Mouse (Mus musculus) liver, embryonic 15.5 days (tissue): ENCODE results near the gene 4921517D22Rik. TPM values are rescaled to one million over a fixed set of nuclear protein-coding genes. Genes with fewer than 3 reads are reported as not detected.
A peak's percentile ranks its signal among the peaks of the same experiment; 100 is the strongest.

Source experiments
- ATAC-seq: fragments of 200-750 bp; cut with Nextera tagmentation; 2 replicates; pipeline ENCODE4 v1.8.0; 2017; ENCODE audit warnings: moderate number of reproducible peaks, mild to moderate bottlenecking, moderate library complexity; ENCODE audit not compliant: insufficient read depth
- H3K27ac ChIP-seq: fragments of 300-500 bp; sonication (generic); replicated peaks from 2 replicates; pipeline ENCODE4 v1.5.1; 2015; ENCODE audit warnings: mild to moderate bottlenecking, inconsistent platforms
- H3K27me3 ChIP-seq: fragments of 300-500 bp; sonication (generic); 2 replicates; pipeline ENCODE4 v1.6.1; 2015; ENCODE audit warnings: mild to moderate bottlenecking, inconsistent platforms
- H3K36me3 ChIP-seq: fragments of 300-500 bp; sonication (generic); replicated peaks from 2 replicates; pipeline ENCODE4 v1.6.1; 2015; ENCODE audit warnings: moderate library complexity, mild to moderate bottlenecking, inconsistent platforms
- H3K4me1 ChIP-seq: fragments of 300-500 bp; sonication (generic); replicated peaks from 2 replicates; pipeline ENCODE4 v1.6.1; 2015; ENCODE audit warnings: inconsistent platforms
- H3K4me2 ChIP-seq: fragments of 300-500 bp; sonication (generic); 2 replicates; pipeline ENCODE4 v1.6.1; 2015; ENCODE audit warnings: moderate library complexity, mild to moderate bottlenecking, inconsistent platforms
- H3K4me3 ChIP-seq: fragments of 300-500 bp; sonication (generic); replicated peaks from 2 replicates; pipeline ENCODE4 v1.5.1; 2015; ENCODE audit warnings: mild to moderate bottlenecking, inconsistent platforms
- H3K9ac ChIP-seq: fragments of 300-500 bp; sonication (generic); 2 replicates; pipeline ENCODE4 v1.6.1; 2015; ENCODE audit warnings: moderate library complexity, mild to moderate bottlenecking, inconsistent platforms
- H3K9me3 ChIP-seq: fragments of 300-500 bp; sonication (generic); replicated peaks from 2 replicates; pipeline ENCODE4 v1.6.1; 2016; ENCODE audit warnings: inconsistent platforms
- WGBS: fragments of 180-500 bp; shearing (Covaris S2); methylation state at CpG from one replicate; pipeline ENCODE4 v1.1.7; 2015; ENCODE audit warnings: mixed read lengths; ENCODE audit not compliant: insufficient replicate concordance; 5-methylcytosine and 5-hydroxymethylcytosine counted together
- polyA plus RNA-seq: library from polyadenylated mRNA; unstranded; fragments of >200 nt; fragmentation: Nextera tagmentation; extraction: Ambion mirVana; gene quantifications from 2 replicates; pipeline ENCODE4 v1.2.1, GENCODE M21; 2015

4921517D22Rik gene
- polyA plus RNA-seq, 1 experiment from 2014 or later = not detected

DNA sequence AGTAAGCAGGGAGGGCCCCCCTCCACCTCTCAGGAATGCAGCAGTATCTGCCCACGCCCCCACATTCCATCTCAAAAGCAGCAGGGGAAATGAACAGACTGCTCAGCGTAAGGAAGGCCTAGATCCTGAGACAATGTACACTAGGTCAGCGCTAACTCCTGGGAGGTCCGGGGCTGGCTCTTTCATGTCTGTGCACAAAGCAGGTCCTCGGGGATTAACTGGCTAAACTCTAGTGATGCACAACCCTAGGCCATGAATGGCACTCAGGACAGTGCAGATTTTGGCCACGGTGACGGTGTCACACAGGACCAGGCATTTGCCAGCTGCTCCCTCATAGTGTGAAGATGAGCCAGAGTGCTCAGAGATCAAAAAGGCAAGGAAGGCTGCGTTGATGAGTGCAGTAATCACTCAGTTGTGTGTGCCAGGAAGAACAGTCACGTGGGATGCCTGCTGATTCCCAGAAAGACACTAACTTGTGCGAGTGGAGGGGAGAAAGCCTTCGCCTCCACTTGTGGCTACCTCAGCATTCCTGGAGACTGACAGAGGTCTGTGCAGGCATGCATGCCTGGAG lies 47.1 kb downstream of the 4921517D22Rik start:
- Histone ChIP-seq H3K4me1 (peaks cover 39% of the 10 kb centered on the region), H3K27me3 (no peaks in the 10 kb centered on the region), H3K36me3 (peaks cover 84% of the 10 kb centered on the region), H3K4me2 (no peak overlapping the region), H3K4me3 (no peak overlapping the region), H3K9ac (no peak overlapping the region), H3K27ac (no peak overlapping the region), H3K9me3 (no peaks in the 10 kb centered on the region)
- 82% methylated on average over 11 of the region's 11 CpGs for WGBS
- no peak for ATAC-seq

DNA sequence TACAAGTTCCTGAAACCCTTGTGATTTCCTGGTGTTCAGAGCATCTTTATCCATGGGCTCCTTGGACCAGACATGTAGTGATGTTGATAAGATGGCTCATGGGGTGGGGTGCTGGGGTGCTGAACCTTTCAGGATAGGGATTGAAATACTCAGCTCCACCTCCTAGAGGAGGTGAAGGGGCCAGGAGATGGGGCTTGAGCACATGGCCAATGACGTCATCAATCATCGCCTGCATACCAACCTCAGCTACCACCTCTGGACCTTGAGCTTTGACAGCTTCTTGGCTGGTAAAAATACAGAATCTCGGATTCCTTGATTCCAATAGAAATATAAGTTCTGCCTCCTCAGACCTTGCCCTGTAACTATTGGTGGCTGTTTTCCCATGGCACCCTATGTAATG lies 48.4 kb downstream of the 4921517D22Rik start:
- no peak overlapping the region for H3K4me3 ChIP-seq
- peaks cover 51% of the 10 kb centered on the region for H3K4me1 ChIP-seq

DNA sequence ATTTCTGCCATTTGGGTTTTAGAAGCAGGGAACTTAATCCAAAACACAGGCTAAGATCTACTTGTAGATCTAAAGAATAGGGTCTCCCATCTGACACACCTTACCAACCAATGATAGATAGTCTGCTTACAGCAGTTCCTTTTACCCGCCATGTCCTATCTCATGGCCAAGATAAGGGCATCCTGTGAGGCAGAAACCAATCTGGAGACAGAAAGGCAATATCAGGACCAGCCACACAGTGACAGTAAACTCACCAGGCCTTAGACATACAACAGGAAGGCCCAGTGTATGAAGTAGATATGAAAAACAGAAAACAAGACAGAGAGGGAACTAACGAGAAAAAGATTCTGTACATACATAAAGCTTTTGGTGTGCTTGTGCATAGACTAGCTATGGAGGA lies 51.1 kb downstream of the 4921517D22Rik start:
- Histone ChIP-seq H3K4me2 (peak overlapping the region; percentile 45), H3K4me3 (no peak overlapping the region), H3K36me3 (peaks cover 75% of the 10 kb centered on the region), H3K27ac (peak overlapping the region; percentile 89), H3K9me3 (no peaks in the 10 kb centered on the region), H3K9ac (0 out of 2 replicates have a peak overlapping the region, but pooled peaks have one; percentile 23), H3K4me1 (peaks cover 69% of the 10 kb centered on the region), H3K27me3 (no peaks in the 10 kb centered on the region)
- WGBS = 15% methylated on average over 2 of the region's 2 CpGs
- ATAC-seq = peak; percentile 96

More for the DNA sequence above, 48.4 kb downstream of the 4921517D22Rik start:
- peaks cover 79% of the 10 kb centered on the region for H3K36me3 ChIP-seq
- H3K9ac ChIP-seq = no peak overlapping the region
- ATAC-seq = no peak
- no peak overlapping the region for H3K4me2 ChIP-seq
- no peaks in the 10 kb centered on the region for H3K9me3 ChIP-seq
- H3K27ac ChIP-seq = peak overlapping the region; percentile 45; the same call in 1 of the 2 replicates
- WGBS = 72% methylated on average over 3 of the region's 3 CpGs
- no peaks in the 10 kb centered on the region for H3K27me3 ChIP-seq

DNA sequence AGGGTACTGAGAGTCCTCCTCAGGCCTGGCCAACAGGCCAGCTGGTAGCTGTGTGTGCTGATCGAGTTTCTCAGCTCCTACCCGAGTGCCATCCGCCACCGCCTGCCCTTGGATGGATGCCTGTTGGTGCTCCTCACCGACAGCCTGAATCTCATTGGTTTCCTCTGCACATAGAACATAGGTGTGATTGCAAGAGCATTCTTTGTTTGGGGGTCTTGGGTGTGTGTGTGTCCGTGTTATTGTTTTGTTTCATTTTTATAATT lies 53.8 kb downstream of the 4921517D22Rik start:
- no peak for ATAC-seq
- Histone ChIP-seq H3K4me1 (peaks cover 56% of the 10 kb centered on the region), H3K36me3 (peaks cover 76% of the 10 kb centered on the region), H3K4me2 (no peak overlapping the region), H3K4me3 (no peak overlapping the region), H3K27me3 (no peaks in the 10 kb centered on the region), H3K9ac (no peak overlapping the region), H3K9me3 (no peaks in the 10 kb centered on the region), H3K27ac (peak overlapping the region; percentile 73)
- 77% methylated on average over 6 of the region's 6 CpGs for WGBS

DNA sequence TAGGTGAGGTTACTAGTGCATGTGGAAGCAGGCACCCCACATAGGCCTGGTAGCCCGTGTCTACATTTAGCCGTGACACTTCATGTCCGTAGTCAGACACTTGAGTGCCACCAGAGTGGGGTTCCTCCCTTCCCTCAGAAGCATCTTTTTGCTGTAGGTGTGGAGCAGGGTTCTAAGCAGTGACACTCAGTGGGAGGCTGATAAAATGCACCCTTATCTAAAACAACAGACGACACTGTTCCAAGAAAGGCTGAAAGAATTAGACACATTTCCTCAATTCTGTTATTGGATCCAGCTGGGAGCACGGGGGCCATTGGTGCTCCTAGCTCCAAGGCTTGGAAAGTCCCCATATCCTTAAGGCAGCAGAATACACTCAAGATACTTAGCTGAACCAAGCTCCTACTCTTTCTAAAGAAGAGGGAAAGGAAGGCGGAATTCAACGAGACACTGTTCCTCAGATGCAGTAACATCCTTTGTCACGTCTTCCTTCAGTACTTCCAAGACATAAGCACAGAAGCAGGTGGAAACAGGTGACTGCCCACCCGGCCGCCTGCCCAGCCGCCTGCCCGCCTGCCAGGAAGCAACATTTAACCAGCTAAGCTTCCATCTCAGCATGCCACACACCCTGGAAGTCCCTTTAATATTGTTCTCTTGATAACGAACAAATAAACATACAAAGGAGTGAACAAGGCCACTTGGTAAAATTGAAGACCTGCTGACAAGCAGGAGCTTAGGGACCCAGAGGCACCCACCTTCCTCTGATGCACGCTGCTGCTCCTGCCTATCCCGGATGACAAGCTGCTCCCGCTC lies 54.3 kb downstream of the 4921517D22Rik start:
- Histone ChIP-seq H3K4me3 (no peak overlapping the region), H3K4me2 (peak overlapping the region; percentile 8; the same call in 1 of the 2 replicates), H3K27me3 (no peaks in the 10 kb centered on the region), H3K9ac (no peak overlapping the region), H3K36me3 (peaks cover 76% of the 10 kb centered on the region), H3K9me3 (no peaks in the 10 kb centered on the region), H3K27ac (peak overlapping the region; percentile 73), H3K4me1 (peaks cover 50% of the 10 kb centered on the region)
- whole genome bisulfite sequencing = 59% methylated on average over 16 of the region's 16 CpGs
- peak; percentile 54 for ATAC-seq

DNA sequence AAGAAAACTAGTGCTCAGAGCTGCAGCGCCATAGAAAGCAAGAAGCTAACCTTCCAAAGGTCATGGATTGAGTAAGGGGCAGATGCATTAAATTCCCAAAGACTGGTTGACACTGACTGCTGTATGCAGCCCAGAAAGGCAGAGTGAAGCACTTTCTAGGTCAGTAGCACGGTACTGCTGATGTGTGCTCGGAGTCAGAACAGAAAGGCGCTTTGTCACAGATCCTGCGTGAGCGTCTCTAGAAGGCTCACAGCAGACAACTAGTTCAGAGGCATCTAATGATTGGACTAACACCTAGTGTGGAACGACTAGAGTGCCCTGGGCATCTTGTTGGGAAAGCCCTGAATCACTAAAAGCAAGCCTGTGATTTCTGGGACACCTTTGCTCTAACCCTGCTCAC lies 56.1 kb downstream of the 4921517D22Rik start:
- H3K4me3 ChIP-seq = no peak overlapping the region
- H3K9me3 ChIP-seq = no peaks in the 10 kb centered on the region
- no peak for ATAC-seq
- 87% methylated on average over 7 of the region's 7 CpGs for WGBS
- no peak overlapping the region for H3K9ac ChIP-seq
- peaks cover 88% of the 10 kb centered on the region for H3K36me3 ChIP-seq
- H3K4me1 ChIP-seq = peaks cover 39% of the 10 kb centered on the region
- H3K27ac ChIP-seq = no peak overlapping the region
- H3K27me3 ChIP-seq = no peaks in the 10 kb centered on the region
- H3K4me2 ChIP-seq = no peak overlapping the region

Other genes with a start within 250 kb of the 4921517D22Rik start
- 6.7 and 7.5 TPM in 2 replicates for gene Agtpbp1, start 108.9 kb downstream of the 4921517D22Rik start, polyA plus RNA-seq
- gene Naa35, start 108.8 kb downstream of the 4921517D22Rik start, polyA plus RNA-seq = 23.8 and 26.5 TPM in 2 replicates
- gene Golm1, start 18.3 kb downstream of the 4921517D22Rik start, polyA plus RNA-seq = 39.8 and 41.9 TPM in 2 replicates
- not detected in 2 replicates for gene Spata31d1a, start 16.2 kb upstream of the 4921517D22Rik start, polyA plus RNA-seq
- 0.02 TPM in 1 of 2 replicates, not detected in the other for gene Spata31d1b, start 18.2 kb upstream of the 4921517D22Rik start, polyA plus RNA-seq
- gene Spata31d1d, start 37.6 kb upstream of the 4921517D22Rik start, polyA plus RNA-seq = not detected in 2 replicates
- not detected in 2 replicates for gene 1700014D04Rik, start 52.6 kb upstream of the 4921517D22Rik start, polyA plus RNA-seq
- gene Isca1, start 75.7 kb upstream of the 4921517D22Rik start, polyA plus RNA-seq = 231 and 236 TPM in 2 replicates
- gene Gm49354, start 88.1 kb upstream of the 4921517D22Rik start, polyA plus RNA-seq = not detected in 2 replicates
- 57.2 and 60.4 TPM in 2 replicates for gene Tut7, start 129.0 kb upstream of the 4921517D22Rik start, polyA plus RNA-seq